Mouse (Mus musculus): ENCODE measurements around the gene Tmem240.
A peak's percentile ranks its signal among the peaks of the same experiment; 100 is the strongest.
"Not testable (repeated sequence)": the region's sequence is repeated elsewhere in the genome, so short reads cannot be mapped to it uniquely, and the experiment has no call there.

The Tmem240 gene

GRCm38 (mm10) chr4:155769880-155770512, 35.4 kb downstream of the Tmem240 start:
- peak; percentile 75 for ATAC-seq (ENCODE audit: insufficient number of reproducible peaks, low FRiP score, low TSS enrichment)

- ATAC-seq (ENCODE audit: insufficient number of reproducible peaks, low FRiP score, low TSS enrichment), result no peak; the same call in 1 of the 2 replicates
These were observed 36.0 kb downstream of the Tmem240 start for GRCm38 (mm10) chr4:155770626-155771025.

GRCm38 (mm10) chr4:155771706-155772105, 37.1 kb downstream of the Tmem240 start:
- no peak for ATAC-seq (ENCODE audit: insufficient number of reproducible peaks, low FRiP score, low TSS enrichment)

- ATAC-seq (ENCODE audit: insufficient number of reproducible peaks, low FRiP score, low TSS enrichment), result no peak
These were observed 38.2 kb downstream of the Tmem240 start for GRCm38 (mm10) chr4:155772786-155773185.

- ATAC-seq (ENCODE audit: insufficient number of reproducible peaks, low FRiP score, low TSS enrichment), result no peak
These were observed 38.9 kb downstream of the Tmem240 start for GRCm38 (mm10) chr4:155773335-155774078.

- ATAC-seq (ENCODE audit: insufficient number of reproducible peaks, low FRiP score, low TSS enrichment), result peak; percentile 54; the same call in 1 of the 2 replicates
These were observed 39.7 kb downstream of the Tmem240 start, which contains the start of gene Vwa1 for GRCm38 (mm10) chr4:155774280-155774754. Gene Vwa1, minus strand, starts transcription at chr4:155774698.

GRCm38 (mm10) chr4:155774971-155775740, 40.6 kb downstream of the Tmem240 start:
- no peak for ATAC-seq (ENCODE audit: insufficient number of reproducible peaks, low FRiP score, low TSS enrichment)

GRCm38 (mm10) chr4:155775855-155776254, 41.3 kb downstream of the Tmem240 start:
- ATAC-seq (ENCODE audit: insufficient number of reproducible peaks, low FRiP score, low TSS enrichment), result no peak

GRCm38 (mm10) chr4:155776704-155777335, 42.2 kb downstream of the Tmem240 start:
- ATAC-seq (ENCODE audit: insufficient number of reproducible peaks, low FRiP score, low TSS enrichment), result no peak

- ATAC-seq (ENCODE audit: insufficient number of reproducible peaks, low FRiP score, low TSS enrichment), result no peak
These were observed 43.2 kb downstream of the Tmem240 start for GRCm38 (mm10) chr4:155777816-155778215.

- ATAC-seq (ENCODE audit: insufficient number of reproducible peaks, low FRiP score, low TSS enrichment), result no peak
These were observed 44.9 kb downstream of the Tmem240 start for GRCm38 (mm10) chr4:155779498-155779897.

- no peak for ATAC-seq (ENCODE audit: insufficient number of reproducible peaks, low FRiP score, low TSS enrichment)
These were observed 46.3 kb downstream of the Tmem240 start for GRCm38 (mm10) chr4:155780895-155781294.

GRCm38 (mm10) chr4:155783486-155784080, 49.0 kb downstream of the Tmem240 start:
- no peak; the same call in 1 of the 2 replicates for ATAC-seq (ENCODE audit: insufficient number of reproducible peaks, low FRiP score, low TSS enrichment)

GRCm38 (mm10) chr4:155784081-155784701, 49.6 kb downstream of the Tmem240 start:
- ATAC-seq (ENCODE audit: insufficient number of reproducible peaks, low FRiP score, low TSS enrichment), result peak; percentile 84

GRCm38 (mm10) chr4:155785246-155785645, 50.6 kb downstream of the Tmem240 start:
- no peak for ATAC-seq (ENCODE audit: insufficient number of reproducible peaks, low FRiP score, low TSS enrichment)

GRCm38 (mm10) chr4:155785819-155786218, 51.2 kb downstream of the Tmem240 start, which contains the start of gene Tmem88b:
Gene Tmem88b, minus strand, starts transcription at chr4:155785874.
- no peak for ATAC-seq (ENCODE audit: insufficient number of reproducible peaks, low FRiP score, low TSS enrichment)

GRCm38 (mm10) chr4:155788300-155788699, 53.7 kb downstream of the Tmem240 start:
- ATAC-seq (ENCODE audit: insufficient number of reproducible peaks, low FRiP score, low TSS enrichment), result no peak

- not testable (repeated sequence) for ATAC-seq (ENCODE audit: insufficient number of reproducible peaks, low FRiP score, low TSS enrichment)
These were observed 54.2 kb downstream of the Tmem240 start for GRCm38 (mm10) chr4:155788833-155789232.

GRCm38 (mm10) chr4:155790021-155790489, 55.5 kb downstream of the Tmem240 start, which contains the start of gene Ankrd65:
Gene Ankrd65, plus strand, starts transcription at chr4:155790439.
- no peak for ATAC-seq (ENCODE audit: insufficient number of reproducible peaks, low FRiP score, low TSS enrichment)

Data from cerebellum, adult (tissue).